Mouse (Mus musculus) embryo, embryonic 11 days (tissue): ENCODE results near the gene Dgkd.

Experiments used
- DNase-seq: peaks from one replicate; pipeline ENCODE4 v3.0.0-alpha.2; 2015

Dgkd gene

DNA sequence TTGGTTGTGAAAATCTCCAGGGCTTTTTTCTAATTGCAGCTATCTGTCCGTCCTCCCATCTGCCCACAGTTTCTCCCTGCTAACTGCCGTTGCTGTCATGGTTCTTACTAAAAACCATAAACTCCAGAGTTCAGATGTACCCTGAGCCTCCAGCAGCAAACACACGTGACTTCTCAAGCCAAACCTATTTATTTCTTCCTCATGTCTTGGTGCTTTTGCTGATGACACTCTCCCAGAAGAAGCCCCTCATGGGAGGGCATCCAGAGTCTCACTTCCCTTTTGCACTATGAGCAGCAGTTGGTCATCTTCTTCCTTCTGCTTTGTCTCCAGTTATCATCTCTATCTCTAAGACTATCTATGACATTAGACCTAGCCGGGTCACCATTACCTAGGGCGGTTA lies 3.8 kb upstream of the Dgkd start:
- no peak for DNase-seq

DNA sequence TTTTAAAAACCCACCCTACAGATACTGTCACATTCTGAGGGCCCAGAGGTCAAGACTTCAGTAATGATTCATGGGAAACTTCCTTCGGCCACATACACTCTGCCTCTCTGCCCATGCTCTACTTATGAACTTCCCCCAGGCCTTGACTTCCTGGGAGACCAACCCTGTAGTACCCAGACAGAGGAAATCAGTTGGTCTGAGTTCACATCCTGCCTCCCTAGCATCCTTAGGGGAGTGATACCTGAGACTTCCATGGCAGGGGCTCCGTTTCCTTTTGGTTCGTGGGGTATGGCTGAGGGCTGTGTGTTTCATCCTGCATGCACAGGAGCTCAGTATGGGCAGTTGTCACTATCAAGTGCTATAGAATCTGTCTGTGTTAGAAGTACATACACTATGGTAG lies 1.7 kb upstream of the Dgkd start:
- DNase-seq = no peak

DNA sequence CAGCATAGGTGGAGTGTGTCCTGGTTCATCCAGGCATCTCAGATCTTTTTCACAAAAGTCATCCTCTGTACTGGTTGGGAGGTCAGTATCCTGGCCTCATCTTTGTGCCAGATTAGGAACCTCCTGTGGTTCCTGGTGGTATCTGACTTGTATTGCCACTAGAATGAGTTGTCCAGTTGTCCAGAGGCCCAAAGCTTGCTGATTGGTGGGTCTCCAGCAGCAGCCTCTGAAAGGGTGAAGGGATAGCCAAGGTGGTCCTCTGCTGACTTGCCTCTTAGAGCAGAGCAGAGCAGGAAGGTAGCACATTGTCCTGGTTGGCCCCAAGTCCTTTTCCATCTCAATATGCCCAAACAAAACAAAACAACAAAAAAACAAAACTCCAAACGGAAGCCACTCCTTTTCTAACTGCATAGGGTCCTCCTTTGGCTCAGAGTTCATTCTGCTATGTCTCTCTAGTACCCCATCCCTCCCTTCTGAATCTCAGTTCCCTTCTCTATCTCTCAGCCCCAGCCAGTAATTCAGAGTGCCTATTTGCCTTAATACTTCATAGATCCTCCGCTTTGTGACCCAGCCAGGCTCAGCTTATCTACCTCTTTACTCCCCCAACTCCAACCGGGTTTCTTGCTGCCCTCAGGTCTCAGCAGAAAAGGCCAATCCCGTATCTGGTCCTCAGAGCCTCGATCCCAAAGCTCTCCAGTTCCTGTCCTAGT lies 851 bp upstream of the Dgkd start:
- no peak for DNase-seq

DNA sequence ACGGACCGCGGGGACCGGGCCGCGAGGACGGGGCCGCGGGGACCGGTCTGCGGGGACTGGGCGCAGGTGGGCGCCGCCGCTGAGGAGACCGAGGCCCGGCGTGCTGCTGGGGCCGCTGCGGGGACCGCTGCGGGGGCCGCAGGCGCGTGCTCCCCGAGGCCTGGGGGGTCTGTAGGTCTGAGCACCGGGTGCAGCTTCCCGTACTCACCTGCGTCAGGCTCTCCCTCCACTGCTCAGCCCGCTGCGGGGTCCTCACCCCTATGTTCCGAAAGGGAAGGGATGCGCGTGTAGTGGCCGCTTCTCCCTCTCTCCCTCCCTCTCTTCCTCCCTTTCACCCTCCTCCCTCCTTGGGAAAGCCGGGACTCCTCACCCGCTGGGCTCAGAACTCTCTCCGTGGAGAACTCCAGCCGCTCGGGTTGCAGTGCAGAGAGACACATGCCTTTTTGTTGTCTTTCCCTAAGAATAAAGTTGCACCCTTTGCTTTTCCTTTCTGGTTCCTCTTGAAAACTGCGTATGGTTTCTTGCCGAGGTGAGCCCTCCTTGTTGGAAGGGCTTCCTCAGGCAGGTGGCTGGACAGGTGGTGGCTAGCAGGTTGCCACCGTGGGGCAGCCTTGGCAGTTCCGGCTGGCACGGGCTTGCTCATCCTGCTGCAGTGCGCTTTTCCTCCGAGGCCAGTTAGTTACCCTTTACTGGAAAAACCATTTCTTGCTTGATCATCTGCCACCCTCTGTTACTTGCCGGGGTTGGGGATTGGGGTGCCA lies 694 bp downstream of the Dgkd start:
- DNase-seq = peak; percentile 57

DNA sequence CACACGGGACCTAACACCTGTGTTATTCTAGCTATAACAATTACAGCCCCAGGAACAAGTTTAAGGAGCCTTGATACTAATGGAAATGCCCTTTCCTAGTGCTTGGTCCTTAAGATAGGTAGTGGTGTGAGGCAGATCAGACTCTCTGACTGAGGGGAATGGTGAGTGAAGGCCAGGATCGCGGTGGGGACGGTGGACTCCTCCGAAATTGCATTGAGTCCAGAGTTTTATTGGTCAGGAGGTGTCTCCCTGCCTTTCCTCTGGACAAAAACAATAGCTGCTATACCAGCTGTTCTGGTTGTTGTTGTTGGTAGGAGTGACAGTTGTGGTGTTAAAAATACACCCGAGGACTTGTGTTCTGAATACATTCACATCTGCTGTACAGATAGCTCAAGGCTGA lies 1.3 kb downstream of the Dgkd start:
- DNase-seq = no peak

DNA sequence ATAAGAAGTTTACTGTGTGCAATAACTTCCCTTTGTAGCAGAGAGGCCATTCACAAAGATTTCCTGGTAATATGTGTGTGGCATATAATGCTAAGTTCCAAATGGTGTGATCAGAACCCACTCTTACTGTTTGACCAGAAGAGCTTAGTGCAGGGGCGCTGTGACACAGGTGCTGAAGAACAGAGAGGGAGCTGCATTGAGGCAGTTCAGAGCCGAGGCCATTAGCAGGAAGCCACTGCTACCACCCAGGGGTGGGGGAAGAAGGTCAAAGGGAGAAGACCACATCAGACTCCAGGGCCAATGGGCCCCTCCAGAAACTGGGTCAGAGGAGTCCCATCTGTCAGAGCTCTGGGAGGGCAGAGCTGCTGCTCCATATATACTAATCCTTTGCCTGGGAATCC lies 1.8 kb downstream of the Dgkd start:
- DNase-seq = no peak

DNA sequence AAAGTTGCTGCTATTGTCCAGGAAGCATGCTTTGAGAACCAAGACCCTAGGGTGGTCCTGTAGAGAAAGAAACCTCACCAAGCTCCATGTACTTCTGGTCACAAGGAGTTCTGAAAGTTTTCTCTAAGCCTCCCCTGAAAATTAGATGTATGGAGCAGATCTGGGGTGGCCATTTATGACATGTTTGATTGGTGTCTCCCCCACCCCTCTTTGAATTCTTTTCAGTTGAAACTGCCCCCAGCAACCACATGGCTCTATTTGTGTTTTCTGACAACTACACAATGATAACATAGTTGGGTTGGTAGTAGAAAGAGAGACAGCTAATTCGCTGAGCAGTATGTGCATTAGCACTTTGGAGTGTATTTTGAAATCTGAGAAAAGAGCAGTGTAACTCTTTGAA lies 2.4 kb downstream of the Dgkd start:
- no peak for DNase-seq

DNA sequence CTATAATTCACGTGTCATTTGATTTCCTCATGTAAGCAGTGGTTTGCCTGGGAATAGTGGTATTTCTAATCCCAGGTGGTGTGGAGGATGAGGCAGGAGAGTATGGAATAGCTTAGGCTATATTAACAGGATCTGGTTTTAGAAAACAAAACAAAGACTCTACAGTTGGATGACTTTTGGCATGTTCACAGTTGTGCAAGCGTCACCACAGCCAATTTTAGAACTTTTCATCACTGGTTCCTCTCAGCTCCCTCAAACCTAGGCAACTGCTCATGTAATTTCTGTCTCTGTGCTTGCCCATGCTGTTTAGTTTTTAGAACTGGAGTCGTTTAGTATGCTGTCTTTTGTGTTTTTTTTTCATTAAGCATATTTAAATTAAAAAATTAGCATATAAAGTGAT lies 3.7 kb downstream of the Dgkd start:
- no peak for DNase-seq

DNA sequence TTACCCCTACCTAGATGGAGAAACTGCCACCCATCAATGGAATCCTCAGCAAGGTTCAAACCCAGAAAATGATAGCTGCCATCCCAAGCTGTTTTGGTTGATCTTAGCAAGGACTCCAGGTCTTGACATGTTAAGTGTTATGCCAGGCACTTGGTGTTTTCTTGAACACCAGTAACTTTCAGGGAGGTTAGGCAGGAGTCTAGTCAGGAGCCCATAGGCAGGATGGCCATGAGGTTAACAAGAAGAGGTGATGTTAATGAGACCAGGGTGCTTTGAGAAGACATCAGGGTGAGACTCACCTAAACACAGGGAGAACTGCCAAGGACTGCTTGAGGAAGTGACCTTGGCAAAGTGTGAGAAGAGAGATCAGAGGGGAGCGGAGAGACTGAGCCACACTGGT lies 4.9 kb downstream of the Dgkd start:
- no peak for DNase-seq

DNA sequence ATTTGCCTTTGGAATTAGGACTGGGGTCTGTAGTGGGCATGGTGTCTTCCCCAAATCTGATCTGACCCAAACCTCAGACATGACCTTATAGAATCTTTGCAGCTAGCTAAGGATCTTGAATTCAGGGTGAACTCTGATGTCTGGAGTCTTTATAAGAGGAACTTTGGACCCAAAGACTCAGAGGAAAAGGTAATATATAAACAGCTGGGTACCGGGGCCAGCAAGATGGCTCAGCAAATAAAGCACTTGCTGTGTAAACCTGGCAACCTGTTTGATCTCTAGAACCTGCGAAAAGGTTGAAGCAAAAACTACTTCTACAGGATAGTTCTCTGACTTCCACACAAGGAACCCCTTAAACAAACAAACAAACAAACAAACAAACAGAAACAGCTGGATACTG lies 5.4 kb downstream of the Dgkd start:
- no peak for DNase-seq

DNA sequence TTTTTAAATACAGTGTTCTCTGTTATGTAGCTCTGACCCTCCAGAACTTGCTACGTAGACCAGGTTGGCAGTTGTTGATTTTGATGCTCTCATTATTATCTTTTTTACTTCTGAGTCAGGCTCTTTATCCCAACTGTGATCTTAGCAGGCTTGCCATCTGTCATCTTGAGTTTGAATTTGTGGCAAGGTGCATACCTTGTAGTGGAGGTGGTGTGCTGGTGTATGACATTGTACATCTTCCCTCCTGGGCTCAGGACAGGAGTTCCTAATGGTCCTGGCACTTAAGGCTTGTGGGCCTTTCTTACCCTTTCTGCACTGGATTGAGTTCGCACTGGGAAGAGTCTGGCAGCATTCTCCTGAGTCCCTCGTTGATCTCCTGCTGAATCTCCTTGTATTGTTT lies 10.5 kb downstream of the Dgkd start:
- no peak for DNase-seq

DNA sequence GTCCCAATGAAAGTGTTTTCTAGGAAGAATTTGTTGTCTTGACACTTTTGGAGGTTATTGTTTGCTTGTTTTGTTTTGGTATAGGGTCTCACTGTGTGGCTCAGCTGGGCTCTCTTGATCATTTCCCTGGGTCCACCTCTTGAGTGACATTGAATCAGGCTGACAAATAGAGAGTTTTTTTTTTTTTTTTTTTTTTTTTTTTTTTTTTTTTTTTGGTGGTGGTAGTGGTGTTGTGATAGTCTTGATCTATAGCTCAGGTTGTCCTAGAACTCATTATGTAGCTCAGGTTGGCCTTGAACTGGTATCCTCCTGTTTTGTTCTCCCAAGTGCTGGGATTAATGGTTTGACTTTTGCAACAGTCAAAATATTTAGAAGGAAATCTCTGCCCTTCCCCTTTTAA lies 11.8 kb downstream of the Dgkd start:
- no peak for DNase-seq

DNA sequence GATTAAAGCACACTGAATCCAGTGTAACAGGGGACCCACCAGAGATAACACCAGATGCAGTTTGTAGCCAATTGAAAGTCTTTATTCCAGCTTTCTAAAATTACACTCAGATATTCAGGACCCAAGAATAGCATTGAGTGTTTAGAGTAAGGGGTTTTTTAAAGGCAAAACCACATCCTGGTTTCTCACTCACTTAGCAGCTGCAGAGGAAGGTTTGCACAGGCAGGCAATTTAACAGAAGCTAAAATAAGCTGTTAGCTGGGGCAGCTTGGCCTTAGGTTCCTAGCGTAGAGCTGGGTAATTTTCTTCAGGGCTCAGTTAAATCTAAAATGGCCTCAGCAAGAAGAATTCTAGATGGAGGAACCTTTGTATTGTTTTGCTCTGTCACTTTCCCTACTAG lies 13.6 kb downstream of the Dgkd start:
- DNase-seq = no peak

DNA sequence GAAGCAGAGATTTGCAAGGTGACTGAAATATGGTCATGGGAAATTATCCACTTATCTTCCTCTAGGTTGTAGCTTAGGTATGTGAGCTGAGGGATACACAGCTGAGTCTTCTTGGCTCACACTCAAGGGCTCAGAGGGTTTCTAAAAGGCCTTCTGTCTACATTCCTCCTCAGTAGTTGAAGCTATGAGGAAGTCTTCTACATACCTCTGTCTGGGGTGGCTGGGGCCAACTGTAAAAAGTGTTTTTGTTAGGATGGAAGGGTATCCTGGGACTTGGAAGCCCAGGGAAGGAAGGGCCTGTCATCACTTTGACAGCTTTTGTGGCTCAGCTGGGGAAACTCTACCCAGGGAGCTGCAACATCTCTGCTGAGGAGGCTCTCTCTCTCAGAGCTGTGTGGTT lies 18.5 kb downstream of the Dgkd start:
- DNase-seq = no peak

DNA sequence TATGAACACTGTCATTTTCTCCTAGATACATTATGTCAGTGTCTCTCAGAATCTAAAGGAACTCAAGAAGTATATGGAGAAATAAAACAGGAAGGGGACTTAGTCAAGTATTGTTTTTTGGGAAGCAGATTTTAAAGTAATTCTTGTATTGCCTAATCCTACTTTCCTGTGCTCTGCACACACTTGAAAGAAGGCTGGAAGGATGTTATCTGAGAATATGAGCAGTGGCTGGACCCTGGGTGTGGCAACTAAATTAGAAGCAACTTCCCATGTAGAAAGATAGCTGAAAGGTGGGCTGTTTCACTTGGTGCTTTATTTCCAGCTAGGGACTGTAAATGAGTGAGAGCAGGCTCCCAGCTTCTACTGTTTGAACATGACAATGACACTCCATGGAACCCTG lies 20.0 kb downstream of the Dgkd start:
- no peak for DNase-seq

DNA sequence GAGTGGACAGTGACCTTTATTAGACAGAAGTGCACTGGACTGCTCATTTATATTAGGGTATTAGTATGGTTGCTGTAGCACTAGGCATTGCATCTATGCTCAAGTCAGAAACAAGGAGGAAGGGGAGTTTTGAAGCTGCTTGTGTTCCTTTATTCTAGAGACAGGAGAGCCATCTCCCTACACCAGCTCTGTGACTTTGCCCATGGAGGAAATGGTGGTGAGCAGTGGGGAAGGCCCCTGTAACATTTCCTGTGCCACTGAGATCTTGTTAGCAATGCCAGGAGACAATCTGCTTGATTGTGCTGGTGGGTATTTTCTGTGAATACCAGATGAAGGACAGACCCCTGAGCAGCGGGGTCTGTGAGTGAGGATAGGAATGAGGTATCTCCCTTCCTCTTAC lies 23.0 kb downstream of the Dgkd start:
- DNase-seq = no peak

DNA sequence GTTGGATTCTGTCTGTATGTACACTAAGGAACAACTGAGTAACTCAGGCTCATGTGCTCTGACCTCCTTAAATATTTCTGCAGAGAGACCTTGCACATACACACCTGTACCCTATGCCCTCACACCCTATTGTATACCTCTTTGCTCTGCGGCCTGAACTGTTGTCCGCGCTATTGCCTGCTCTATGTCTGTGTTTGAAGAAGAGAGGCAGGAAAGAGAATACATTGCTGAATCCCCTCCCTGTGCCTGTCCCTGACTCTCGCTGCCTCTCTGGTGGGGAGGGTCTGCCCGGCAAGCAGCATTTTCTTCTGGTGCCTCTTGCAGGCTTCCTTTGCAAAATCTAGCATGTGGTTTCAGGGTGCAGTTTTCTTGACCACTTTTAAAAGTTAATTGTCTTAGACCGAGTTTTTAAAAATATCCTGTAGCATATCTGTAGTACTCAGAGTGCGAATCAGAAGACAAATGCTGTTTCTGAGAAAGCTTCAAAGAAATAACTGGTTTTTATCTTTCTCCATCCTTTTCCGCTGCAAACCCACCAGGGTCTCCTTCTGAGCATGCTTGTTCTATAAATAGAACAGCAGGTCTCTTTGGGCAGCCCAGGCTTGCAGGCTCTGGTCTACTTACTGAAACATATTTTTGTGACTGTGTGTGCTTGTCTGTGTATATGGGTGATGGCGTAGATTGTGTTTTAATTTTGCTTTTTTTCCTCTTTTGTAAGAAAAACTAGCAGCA lies 24.6 kb downstream of the Dgkd start:
- no peak for DNase-seq

DNA sequence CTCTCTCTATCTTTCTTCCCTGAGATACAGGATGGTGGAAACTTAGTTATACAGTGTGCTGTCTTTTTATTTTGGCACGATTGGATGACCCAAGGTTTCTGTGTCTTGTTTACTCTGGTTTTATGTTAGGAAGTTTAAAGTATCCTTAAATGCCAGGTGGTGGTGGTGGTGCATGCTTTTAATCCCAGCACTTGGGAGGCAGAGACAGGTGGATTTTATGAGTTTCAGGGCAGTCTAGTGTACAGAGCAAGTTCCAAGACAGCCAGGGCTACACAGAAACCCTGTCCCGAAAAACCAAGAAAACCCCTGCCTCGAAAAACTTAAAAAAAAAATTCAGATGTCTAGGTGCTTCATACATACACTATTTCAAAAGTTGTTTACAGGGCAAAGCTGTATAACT lies 25.9 kb downstream of the Dgkd start:
- DNase-seq = no peak

DNA sequence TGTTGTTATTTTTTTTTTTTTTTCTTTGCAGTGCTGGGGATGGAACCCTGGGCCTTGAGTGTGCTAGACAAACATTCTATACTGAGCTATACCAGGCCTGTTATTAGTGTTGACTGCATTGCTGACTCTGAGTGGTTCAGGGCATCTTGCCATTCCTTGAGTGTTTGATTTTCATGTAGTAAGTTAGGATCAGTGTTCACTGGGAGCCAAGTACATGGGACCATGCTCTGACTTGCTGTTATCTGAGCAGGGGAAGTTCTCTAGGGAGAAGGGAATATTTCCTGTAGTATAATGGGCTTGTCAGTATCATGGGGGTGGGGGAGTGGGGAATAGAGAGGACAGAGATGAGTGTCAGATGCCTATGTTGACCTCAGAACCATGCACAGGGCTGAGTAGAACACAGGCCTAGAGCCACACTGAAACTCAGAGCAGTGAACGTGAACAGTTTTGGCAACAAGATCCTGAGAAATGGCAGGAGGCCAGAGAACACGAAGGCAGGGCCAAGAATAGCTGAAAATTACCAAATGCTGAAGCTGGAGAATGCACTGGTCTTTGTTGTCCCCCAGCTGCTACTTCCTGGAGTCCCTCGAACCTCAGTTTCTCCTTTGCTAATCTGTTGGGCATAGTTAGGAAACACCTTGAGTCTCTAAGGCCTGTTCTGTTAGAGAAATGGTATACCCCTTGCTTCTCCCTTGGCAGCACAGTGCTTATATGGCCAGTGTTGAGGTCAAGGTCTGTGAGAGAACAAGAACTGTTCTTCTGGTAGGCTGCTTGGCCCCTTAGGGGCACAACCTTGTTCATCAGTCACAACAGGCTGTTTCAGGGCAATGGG lies 26.6 kb downstream of the Dgkd start:
- no peak for DNase-seq

DNA sequence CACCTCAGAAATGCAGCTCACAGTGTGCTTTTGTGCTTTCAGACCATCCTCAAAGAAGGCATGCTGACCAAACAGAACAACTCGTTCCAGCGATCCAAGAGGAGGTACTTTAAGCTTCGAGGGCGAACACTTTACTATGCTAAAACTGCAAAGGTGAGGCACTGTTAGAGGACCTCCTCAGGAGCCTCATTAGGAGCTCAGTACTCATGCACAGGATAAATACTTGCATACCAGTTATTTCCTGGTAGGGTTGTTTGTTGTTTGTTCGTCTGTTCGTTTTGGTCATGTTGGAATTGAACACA lies 27.2 kb downstream of the Dgkd start:
- no peak for DNase-seq

DNA sequence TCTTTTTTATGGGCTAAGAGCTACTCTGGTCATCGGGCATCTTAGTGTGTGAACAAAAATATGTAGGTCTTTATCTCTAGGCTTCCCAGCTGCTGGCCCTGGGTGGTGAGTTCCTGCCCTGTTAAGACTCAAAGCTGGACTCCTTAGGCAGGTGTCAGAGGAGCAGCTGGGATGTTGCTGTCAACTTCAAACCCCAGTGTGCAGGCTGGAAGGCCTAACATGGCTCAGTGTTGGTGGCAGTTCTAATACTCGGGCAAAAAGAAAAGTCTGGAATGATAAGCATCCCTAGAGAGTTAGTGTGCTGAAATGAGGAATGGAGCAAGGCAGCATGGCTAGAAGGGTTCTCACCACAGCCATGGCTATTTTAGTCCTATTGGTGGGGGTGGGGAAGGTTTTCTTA lies 27.8 kb downstream of the Dgkd start:
- no peak for DNase-seq

DNA sequence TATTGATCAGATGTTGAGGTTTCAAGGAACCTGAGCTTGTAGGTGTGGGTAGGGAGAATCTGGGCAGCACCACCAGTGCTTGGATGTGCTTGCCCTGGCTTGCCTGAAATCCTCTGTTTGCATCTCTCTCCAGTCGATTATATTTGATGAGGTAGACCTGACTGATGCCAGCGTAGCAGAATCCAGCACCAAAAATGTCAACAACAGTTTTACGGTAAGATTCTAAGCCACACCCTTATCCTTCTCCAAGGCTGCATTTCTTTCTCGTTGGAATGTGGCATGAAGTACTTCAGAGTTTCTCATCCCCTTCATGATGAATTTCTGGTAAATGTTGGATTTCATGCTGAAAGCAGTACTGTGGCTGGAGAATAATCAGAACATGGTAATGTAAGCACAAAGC lies 28.6 kb downstream of the Dgkd start:
- DNase-seq = no peak

DNA sequence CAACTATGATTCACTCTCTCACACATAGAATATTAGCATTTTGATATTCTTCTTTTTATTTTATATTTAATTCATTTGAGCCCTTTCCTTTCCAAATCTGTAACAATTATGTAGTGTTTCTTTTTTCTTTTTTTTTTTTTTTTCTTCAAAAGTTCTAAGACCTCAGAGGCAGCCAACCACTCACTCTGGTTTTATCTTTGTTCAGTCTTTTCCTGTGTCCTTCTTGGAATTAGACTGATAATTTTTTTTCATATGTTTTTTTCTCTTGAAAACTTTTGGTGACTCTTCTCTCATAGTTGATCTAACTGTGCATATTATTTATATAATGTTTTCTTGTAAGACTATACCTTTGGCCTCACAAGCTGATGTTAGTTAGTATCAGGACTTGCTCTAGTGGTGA lies 29.5 kb downstream of the Dgkd start:
- DNase-seq = no peak

DNA sequence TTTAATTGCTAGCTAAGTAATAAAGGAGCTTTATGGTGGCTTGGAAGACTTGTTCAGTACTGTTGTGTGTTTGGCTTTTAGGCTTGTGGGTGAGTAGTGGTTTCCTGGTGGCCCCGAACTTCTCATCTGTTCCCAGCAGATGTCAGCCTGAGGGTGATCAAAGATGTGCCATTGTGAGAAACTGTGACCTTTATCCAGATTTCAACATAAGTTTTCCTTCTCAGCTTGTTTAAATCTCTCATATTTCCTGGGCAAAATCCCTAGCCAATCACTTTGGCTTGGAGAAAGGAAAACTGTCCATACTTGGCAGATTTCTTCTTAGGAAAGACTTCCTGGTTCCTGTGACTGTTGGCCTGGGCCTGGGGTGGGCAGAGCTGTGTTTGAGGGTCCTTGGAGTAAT lies 37.9 kb downstream of the Dgkd start:
- DNase-seq = no peak
